Mouse (Mus musculus): ENCODE measurements around the gene Gm4981. TPM values are rescaled to one million over a fixed set of nuclear protein-coding genes. Genes with fewer than 3 reads are reported as not detected.

Gm4981 gene
- polyA plus RNA-seq, 1 experiment from 2014 or later: not detected

DNA sequence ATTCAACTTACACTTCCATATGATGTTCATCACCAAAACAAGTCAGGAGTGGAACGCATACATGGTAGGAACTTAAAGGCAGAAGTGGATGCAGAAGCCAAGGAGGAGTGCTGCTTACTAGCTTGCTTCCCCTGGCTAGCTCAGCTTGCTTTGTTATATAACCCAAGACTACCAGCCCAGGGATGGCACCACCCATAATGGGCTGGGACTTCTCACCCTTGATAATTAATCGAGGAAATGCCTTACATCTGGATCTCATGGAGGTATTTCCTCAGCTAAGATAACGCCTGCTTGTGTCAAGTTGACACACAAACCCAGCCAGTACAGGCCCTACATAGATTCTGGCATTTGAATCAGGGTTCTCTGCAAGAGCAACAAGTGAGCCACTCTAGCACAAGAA lies 19.1 kb downstream of the Gm4981 start:
- no peaks in the 10 kb centered on the region for H3K4me1 ChIP-seq
- WGBS: 75% methylated on average over 3 of the region's 3 CpGs
- no peaks in the 10 kb centered on the region for H3K27me3 ChIP-seq

DNA sequence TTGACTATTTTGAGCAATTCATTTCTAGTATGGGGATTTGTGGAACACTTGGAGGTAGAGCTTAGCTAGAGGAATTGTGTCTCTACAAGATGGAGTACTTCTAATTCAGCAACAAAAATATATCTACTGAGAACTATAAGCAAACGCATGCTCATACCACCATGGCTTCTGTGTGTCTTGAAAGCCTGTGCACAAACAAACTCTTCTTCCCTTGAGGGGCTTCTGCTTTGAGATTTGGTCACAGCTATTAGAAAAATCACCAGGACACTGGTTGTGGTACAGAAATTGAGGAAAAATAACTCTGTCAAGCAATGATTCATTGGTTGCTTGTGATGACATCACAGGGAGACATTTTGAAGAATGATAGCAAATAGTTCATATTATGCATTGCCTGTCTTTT lies 21.1 kb downstream of the Gm4981 start:
- 84% methylated on average over 1 of the region's 1 CpGs for WGBS

More for the DNA sequence above, 19.1 kb downstream of the Gm4981 start:
- H3K27ac ChIP-seq: no peak overlapping the region
- no peak overlapping the region for H3K4me2 ChIP-seq
- no peak overlapping the region for H3K4me3 ChIP-seq
- no peak for ATAC-seq (ENCODE audit: borderline replicate concordance, extremely low read depth, low FRiP score, low TSS enrichment)
- H3K9me3 ChIP-seq: no peaks in the 10 kb centered on the region
- no peaks in the 10 kb centered on the region for H3K36me3 ChIP-seq
- H3K9ac ChIP-seq: no peak overlapping the region

DNA sequence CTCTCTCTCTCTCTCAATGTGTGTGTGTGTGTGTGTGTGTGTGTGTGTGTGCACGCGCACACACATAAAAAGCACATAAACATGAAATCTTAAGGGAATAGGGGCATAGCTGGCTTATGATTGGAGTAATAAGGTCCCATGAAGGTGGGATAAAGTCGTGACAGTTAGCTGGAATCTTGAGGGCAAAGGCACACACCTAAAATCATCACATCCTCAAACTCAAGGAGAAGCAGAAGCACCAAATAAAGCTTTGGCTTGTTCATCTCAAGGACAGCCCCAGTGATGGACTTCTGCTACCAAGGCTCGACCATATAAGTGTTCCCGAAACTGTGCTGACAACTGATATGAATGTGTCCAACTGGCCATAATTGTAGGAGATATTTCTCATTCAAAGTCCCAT lies 21.6 kb downstream of the Gm4981 start:
- H3K36me3 ChIP-seq: no peaks in the 10 kb centered on the region
- no peak overlapping the region for H3K9ac ChIP-seq
- no peak overlapping the region for H3K27ac ChIP-seq
- H3K4me1 ChIP-seq: no peaks in the 10 kb centered on the region
- no peak overlapping the region for H3K4me3 ChIP-seq
- ATAC-seq (ENCODE audit: borderline replicate concordance, extremely low read depth, low FRiP score, low TSS enrichment): no peak
- WGBS: 71% methylated on average over 5 of the region's 5 CpGs
- H3K4me2 ChIP-seq: no peak overlapping the region
- H3K9me3 ChIP-seq: no peaks in the 10 kb centered on the region
- H3K27me3 ChIP-seq: no peaks in the 10 kb centered on the region

More for the DNA sequence above, 21.1 kb downstream of the Gm4981 start:
- Histone ChIP-seq H3K27me3 (no peaks in the 10 kb centered on the region), H3K4me1 (no peaks in the 10 kb centered on the region), H3K9me3 (no peaks in the 10 kb centered on the region), H3K4me3 (no peak overlapping the region), H3K27ac (no peak overlapping the region), H3K4me2 (no peak overlapping the region), H3K36me3 (no peaks in the 10 kb centered on the region), H3K9ac (no peak overlapping the region)
- ATAC-seq (ENCODE audit: borderline replicate concordance, extremely low read depth, low FRiP score, low TSS enrichment): no peak

DNA sequence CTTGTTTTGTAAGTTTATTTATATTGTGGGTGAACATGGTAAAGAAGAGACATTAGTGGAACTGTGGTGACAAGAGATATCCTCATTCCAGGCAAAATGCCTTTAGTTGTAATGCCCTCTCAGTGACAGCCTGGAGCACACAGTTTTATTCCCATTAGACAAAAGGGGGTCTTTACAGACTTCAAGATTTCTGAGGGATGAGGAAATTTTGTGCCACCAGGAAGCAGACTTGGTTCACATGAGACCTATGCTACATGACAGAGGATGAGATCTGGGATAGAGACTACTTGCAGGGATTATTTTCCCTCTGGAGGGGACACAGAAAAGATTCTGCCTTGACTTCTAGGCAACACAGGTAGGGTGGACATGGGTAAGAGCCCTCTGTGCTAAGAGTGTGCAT lies 22.0 kb downstream of the Gm4981 start:
- no peaks in the 10 kb centered on the region for H3K9me3 ChIP-seq
- no peak overlapping the region for H3K27ac ChIP-seq
- no peak overlapping the region for H3K9ac ChIP-seq

DNA sequence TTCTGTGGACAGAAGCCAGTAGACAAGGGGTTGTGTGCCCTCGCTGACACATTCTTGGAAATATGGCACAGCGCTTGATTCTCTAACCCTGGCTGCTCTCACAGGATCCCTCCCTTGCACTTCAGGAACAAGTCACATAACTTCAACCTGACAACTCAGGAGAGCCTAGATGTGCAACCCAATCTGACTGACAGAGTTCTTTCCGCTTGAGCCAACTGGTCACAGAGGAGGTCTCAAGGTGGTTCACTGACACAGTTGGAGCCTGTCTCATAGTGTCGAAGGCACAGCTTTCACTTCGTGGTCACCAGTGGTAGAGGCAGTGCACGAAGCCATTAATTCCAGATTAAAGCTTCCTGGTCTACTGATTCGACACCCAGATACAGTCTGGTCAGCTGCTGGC lies 24.3 kb downstream of the Gm4981 start:
- H3K27me3 ChIP-seq: no peaks in the 10 kb centered on the region
- no peaks in the 10 kb centered on the region for H3K36me3 ChIP-seq
- H3K4me2 ChIP-seq: no peak overlapping the region
- H3K4me1 ChIP-seq: no peaks in the 10 kb centered on the region
- no peak overlapping the region for H3K4me3 ChIP-seq
- ATAC-seq (ENCODE audit: borderline replicate concordance, extremely low read depth, low FRiP score, low TSS enrichment): no peak
- H3K9ac ChIP-seq: no peak overlapping the region
- 72% methylated on average over 7 of the region's 7 CpGs for WGBS
- H3K9me3 ChIP-seq: no peaks in the 10 kb centered on the region; the same call in 1 of the 2 replicates
- H3K27ac ChIP-seq: no peak overlapping the region

More for the DNA sequence above, 22.0 kb downstream of the Gm4981 start:
- H3K36me3 ChIP-seq: no peaks in the 10 kb centered on the region
- no peaks in the 10 kb centered on the region for H3K27me3 ChIP-seq
- H3K4me2 ChIP-seq: no peak overlapping the region
- ATAC-seq (ENCODE audit: borderline replicate concordance, extremely low read depth, low FRiP score, low TSS enrichment): no peak
- H3K4me3 ChIP-seq: no peak overlapping the region
- H3K4me1 ChIP-seq: no peaks in the 10 kb centered on the region

DNA sequence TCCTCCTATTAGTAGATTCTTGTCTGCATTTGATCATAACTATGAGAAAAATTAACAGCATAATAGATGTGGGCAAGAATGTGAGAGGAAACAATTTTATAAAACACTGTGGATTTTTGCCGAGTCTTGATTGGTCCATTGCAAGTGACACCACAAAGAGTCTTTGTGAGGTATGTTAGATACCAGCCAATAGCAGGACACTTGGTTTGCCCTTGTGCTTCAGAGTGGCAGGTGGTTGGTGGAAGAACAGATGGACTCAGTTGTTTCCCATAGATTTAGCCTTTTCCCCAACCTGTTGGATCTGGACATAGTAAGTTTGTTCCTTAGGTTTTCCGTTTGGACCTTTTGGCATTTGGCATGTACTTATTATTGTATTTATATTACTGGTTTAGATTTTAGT lies 25.3 kb downstream of the Gm4981 start:
- Histone ChIP-seq H3K27me3 (no peaks in the 10 kb centered on the region), H3K36me3 (no peaks in the 10 kb centered on the region), H3K9me3 (no peaks in the 10 kb centered on the region; the same call in 1 of the 2 replicates), H3K4me2 (no peak overlapping the region), H3K4me3 (no peak overlapping the region), H3K4me1 (no peaks in the 10 kb centered on the region), H3K9ac (no peak overlapping the region), H3K27ac (no peak overlapping the region)
- 82% methylated on average over 2 of the region's 2 CpGs for WGBS
- ATAC-seq (ENCODE audit: borderline replicate concordance, extremely low read depth, low FRiP score, low TSS enrichment): no peak

DNA sequence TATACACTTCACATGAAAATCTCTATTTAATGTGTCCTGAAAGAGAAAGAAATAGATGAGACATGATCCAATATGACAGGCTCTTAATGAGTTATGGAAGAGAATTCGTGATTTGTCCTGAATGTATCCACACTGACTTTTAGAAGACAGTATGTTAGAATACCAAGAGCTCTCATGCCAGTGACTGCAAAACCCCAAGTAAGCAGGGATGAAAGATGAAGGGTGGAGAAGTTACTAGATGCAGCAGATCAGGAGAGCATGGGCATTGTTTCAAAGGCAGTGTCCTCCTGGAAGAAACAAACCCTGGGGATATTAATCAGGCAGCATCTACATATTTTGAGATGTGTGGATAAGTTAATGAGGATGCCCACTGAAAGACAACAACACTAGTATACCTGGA lies 26.0 kb downstream of the Gm4981 start:
- Histone ChIP-seq H3K4me3 (no peak overlapping the region), H3K27ac (no peak overlapping the region), H3K4me2 (no peak overlapping the region), H3K27me3 (no peaks in the 10 kb centered on the region), H3K9me3 (no peaks in the 10 kb centered on the region; the same call in 1 of the 2 replicates), H3K9ac (no peak overlapping the region), H3K4me1 (no peaks in the 10 kb centered on the region), H3K36me3 (no peaks in the 10 kb centered on the region)
- WGBS: 54% methylated on average over 1 of the region's 1 CpGs
- ATAC-seq (ENCODE audit: borderline replicate concordance, extremely low read depth, low FRiP score, low TSS enrichment): no peak

DNA sequence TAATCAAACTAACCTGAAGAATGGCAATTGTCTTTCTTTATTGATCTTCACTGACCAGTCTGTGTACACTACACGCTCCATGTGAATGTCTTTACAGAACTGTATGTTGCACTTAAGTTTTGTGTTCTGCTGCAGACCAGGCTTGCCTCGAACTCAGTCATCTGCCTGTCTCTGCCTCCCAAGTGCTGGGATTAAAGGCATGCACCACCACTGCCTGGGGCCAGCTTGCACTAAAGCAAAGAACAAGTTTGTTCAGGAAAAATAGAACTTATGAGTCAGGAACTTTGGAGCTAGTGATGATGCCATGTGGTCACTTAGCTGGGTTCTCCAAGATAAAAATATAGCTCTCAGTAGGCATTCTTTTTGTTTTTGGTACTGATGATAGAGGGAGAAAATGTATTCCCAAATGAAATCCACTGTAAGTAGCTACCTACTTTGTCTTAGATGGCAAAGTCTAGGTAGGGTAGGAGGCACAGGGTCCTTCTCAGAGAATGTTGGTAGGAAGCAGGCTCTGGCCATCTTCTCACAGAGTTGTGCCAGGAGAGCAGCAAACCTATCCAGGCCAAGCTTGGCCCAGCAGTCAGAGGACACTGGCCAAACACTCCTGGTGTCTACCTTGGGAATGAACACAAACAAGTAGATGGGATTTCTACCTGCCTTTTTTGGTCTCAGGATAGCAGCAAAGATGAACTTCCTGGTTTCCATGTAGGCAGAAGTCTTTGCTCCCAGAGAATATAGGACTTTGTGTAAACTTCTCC lies 26.6 kb downstream of the Gm4981 start:
- Histone ChIP-seq H3K27me3 (no peaks in the 10 kb centered on the region), H3K36me3 (no peaks in the 10 kb centered on the region), H3K4me3 (no peak overlapping the region), H3K9ac (no peak overlapping the region), H3K4me1 (no peaks in the 10 kb centered on the region), H3K4me2 (no peak overlapping the region), H3K9me3 (no peaks in the 10 kb centered on the region; the same call in 1 of the 2 replicates), H3K27ac (no peak overlapping the region)
- no peak for ATAC-seq (ENCODE audit: borderline replicate concordance, extremely low read depth, low FRiP score, low TSS enrichment)
- WGBS: 61% methylated on average over 2 of the region's 2 CpGs

DNA sequence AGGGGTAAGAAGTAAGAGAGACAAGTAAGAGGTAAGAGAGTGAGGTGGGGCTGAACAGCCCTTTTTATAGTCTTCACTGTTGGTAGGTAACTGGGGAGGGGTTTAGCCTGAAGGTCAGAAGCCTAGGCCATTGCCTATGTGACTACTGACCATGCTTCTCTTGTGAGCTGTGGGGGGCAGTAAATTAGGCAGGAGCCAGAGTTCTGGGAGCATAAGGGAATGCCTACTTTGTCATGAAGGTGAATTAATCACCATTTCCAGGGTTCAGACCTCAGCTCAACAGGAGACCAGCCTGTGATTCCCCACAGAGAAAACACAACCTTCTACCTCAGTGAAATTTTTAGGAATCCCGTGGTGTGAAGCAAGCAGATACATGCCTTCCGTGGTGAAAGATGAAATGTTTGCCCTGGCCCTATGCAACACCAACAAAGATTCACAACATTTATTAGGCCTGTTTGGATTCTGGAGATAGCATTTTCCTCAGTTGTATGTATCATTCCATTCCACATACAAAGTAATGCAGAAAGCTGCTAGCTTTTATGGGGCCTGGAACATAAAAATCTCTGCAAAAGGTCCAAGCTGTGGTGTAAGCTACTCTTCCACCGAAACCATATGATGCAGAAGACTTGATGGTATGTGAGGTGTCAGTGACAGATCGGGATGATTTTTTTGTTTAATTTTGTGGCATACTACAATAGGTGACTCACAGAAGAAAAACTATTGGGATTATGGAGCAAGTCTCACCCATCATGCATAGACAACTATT lies 29.7 kb downstream of the Gm4981 start:
- no peak overlapping the region for H3K27ac ChIP-seq
- no peak overlapping the region for H3K9ac ChIP-seq
- H3K9me3 ChIP-seq: no peaks in the 10 kb centered on the region; the same call in 1 of the 2 replicates
- 83% methylated on average over 4 of the region's 4 CpGs for WGBS
- H3K36me3 ChIP-seq: no peaks in the 10 kb centered on the region
- H3K4me2 ChIP-seq: no peak overlapping the region
- H3K27me3 ChIP-seq: no peaks in the 10 kb centered on the region
- no peak for ATAC-seq (ENCODE audit: borderline replicate concordance, extremely low read depth, low FRiP score, low TSS enrichment)
- H3K4me1 ChIP-seq: no peaks in the 10 kb centered on the region
- no peak overlapping the region for H3K4me3 ChIP-seq

DNA sequence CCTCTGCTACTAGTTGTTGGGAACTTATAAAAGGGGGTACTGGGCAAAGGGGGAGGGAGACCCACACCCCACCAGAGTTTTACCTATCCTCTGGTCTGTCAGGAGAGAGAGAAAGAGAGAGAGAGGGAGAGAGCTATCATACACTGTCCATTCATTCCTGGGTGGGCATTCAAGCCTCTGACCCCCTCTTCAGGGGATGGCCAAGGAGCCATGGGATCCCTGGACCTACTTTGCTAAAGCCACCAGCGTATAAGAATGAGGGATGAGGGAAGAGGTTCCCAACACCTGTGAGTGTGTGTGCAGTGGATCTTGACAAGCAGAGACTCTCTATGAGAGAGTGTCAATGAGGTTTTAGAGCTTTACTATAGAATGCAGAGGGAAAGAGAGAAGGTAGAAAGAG lies 30.5 kb downstream of the Gm4981 start:
- Histone ChIP-seq H3K27ac (no peak overlapping the region), H3K4me2 (no peak overlapping the region), H3K27me3 (no peaks in the 10 kb centered on the region), H3K4me1 (no peaks in the 10 kb centered on the region), H3K36me3 (no peaks in the 10 kb centered on the region), H3K9me3 (no peaks in the 10 kb centered on the region; the same call in 1 of the 2 replicates), H3K4me3 (no peak overlapping the region), H3K9ac (no peak overlapping the region)
- no peak for ATAC-seq (ENCODE audit: borderline replicate concordance, extremely low read depth, low FRiP score, low TSS enrichment)
- 43% methylated on average over 1 of the region's 1 CpGs for WGBS

All from lung, embryonic 15.5 days (tissue).